Mouse (Mus musculus) testis, adult 2 months (tissue): ENCODE measurements at regions not wholly inside any gene's neighbourhood (a gene's known extent, or its start where the extent isn't known, plus 50 kb on each side); places are given as distances from the start of the nearest gene placed in this dataset.

Experiments used
- CTCF ChIP-seq: fragments of 200-500 bp; IDR thresholded peaks from 2 replicates; pipeline ENCODE4 v1.5.1; 2012; ENCODE audit warnings: low read depth, mild to moderate bottlenecking, inconsistent platforms, low read length, moderate library complexity; ENCODE audit not compliant: control insufficient read depth, insufficient read depth, insufficient replicate concordance
- POLR2A ChIP-seq: fragments of 200-500 bp; IDR thresholded peaks from 2 replicates; pipeline ENCODE4 v1.6.1; 2012; ENCODE audit warnings: low read depth, mild to moderate bottlenecking, inconsistent platforms, low read length, moderate library complexity; ENCODE audit not compliant: control insufficient read depth

DNA sequence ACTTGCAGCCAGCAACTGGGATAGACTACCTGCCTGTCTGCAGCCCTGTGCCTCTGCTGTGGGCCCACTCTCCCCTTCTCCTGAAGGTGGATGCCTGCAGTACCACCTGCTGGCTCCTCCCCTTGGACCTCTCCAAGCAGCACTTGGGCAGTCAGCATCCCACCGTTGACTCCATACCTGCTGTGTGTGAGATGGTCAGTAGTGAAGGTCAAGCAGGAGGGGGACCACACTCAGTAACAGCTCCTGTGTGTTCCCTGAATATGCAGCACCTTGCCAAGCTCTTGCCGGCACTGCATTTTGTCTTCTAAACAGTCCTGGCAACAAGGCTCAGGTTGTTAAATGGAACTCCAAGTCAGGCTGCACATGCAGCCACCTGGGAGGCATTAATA, 71.6 kb upstream of the Sesn3 start:
- no peak for TF ChIP-seq CTCF
- TF ChIP-seq POLR2A, result no peak
